Mouse (Mus musculus): Measurements from ENCODE around the gene Clstn3. TPM values are rescaled to one million over a fixed set of nuclear protein-coding genes. Genes with fewer than 3 reads are reported as not detected.
"Not testable (repeated sequence)": the region's sequence is repeated elsewhere in the genome, so short reads cannot be mapped to it uniquely, and the experiment has no call there.

Gene Clstn3
- total RNA-seq, 2 experiments from 2014 or later: 33.9 to 35.3 TPM

- no peak for DNase-seq (ENCODE audit: low spot score in 2 of 2)
Measured at GRCm38 (mm10) chr6:124449668-124450383, 14.8 kb downstream of the Clstn3 start.

- no peak for DNase-seq (ENCODE audit: low spot score in 2 of 2)
Measured at GRCm38 (mm10) chr6:124448959-124449667, 15.5 kb downstream of the Clstn3 start.

GRCm38 (mm10) chr6:124448186-124448852, 16.3 kb downstream of the Clstn3 start:
- no peak for DNase-seq (ENCODE audit: low spot score in 2 of 2)

GRCm38 (mm10) chr6:124447356-124447755, 17.2 kb downstream of the Clstn3 start:
- DNase-seq (ENCODE audit: low spot score in 2 of 2): no peak

GRCm38 (mm10) chr6:124446459-124446858, 18.1 kb downstream of the Clstn3 start:
- no peak for DNase-seq (ENCODE audit: low spot score in 2 of 2)

- DNase-seq (ENCODE audit: low spot score in 2 of 2): no peak
Measured at GRCm38 (mm10) chr6:124446024-124446423, 18.6 kb downstream of the Clstn3 start.

GRCm38 (mm10) chr6:124443338-124443737, 21.3 kb downstream of the Clstn3 start:
- DNase-seq (ENCODE audit: low spot score in 2 of 2): no peak

- DNase-seq (ENCODE audit: low spot score in 2 of 2): no peak
Measured at GRCm38 (mm10) chr6:124436245-124436644, 28.3 kb downstream of the Clstn3 start.

- no peak for DNase-seq (ENCODE audit: low spot score in 2 of 2)
Measured at GRCm38 (mm10) chr6:124435173-124435572, 29.4 kb downstream of the Clstn3 start.

- DNase-seq (ENCODE audit: low spot score in 2 of 2): no peak
Measured at GRCm38 (mm10) chr6:124433688-124434324, 30.8 kb downstream of the Clstn3 start.

- DNase-seq (ENCODE audit: low spot score in 2 of 2): no peak
Measured at GRCm38 (mm10) chr6:124430784-124431495, 33.7 kb downstream of the Clstn3 start.

GRCm38 (mm10) chr6:124430379-124430778, 34.2 kb downstream of the Clstn3 start:
- DNase-seq (ENCODE audit: low spot score in 2 of 2): no peak

GRCm38 (mm10) chr6:124427791-124428576, 36.6 kb downstream of the Clstn3 start:
- DNase-seq (ENCODE audit: low spot score in 2 of 2): no peak

GRCm38 (mm10) chr6:124427289-124427688, 37.3 kb downstream of the Clstn3 start:
- no peak for DNase-seq (ENCODE audit: low spot score in 2 of 2)

- no peak for DNase-seq (ENCODE audit: low spot score in 2 of 2)
Measured at GRCm38 (mm10) chr6:124426604-124427003, 38.0 kb downstream of the Clstn3 start.

GRCm38 (mm10) chr6:124425523-124425922, 39.1 kb downstream of the Clstn3 start:
- no peak for DNase-seq (ENCODE audit: low spot score in 2 of 2)

GRCm38 (mm10) chr6:124425042-124425441, 39.6 kb downstream of the Clstn3 start:
- not testable (repeated sequence) for DNase-seq (ENCODE audit: low spot score in 2 of 2)

- DNase-seq (ENCODE audit: low spot score in 2 of 2): no peak
Measured at GRCm38 (mm10) chr6:124424068-124424498, 40.5 kb downstream of the Clstn3 start.

GRCm38 (mm10) chr6:124418686-124419085, 45.9 kb downstream of the Clstn3 start:
- no peak for DNase-seq (ENCODE audit: low spot score in 2 of 2)

Data from adrenal gland, postnatal 4 days (tissue).